Comparison of ENCODE assay signal across 8 mouse cellular contexts in genomic region chr6:112489910-112490559, GRCm38 (mm10). TPM values are rescaled to one million over a fixed set of nuclear protein-coding genes. Genes with fewer than 3 reads are reported as not detected.
DNase-seq lines count a peak whose midpoint lies in the region; ATAC-seq and TF ChIP-seq lines count a peak whose summit lies in the region.

Gene Oxtr (minus strand): TSS chr6:112489943.

- H3K27me3 ChIP-seq in cerebellum, adult 2 months (ENCODE audit: control insufficient read depth, insufficient read depth, low read length) = no peaks in the 10 kb centered on the region; the same call in 1 of the 2 replicates
- no peaks in the 10 kb centered on the region for H3K27me3 ChIP-seq in testis, adult 2 months (ENCODE audit: control insufficient read depth, insufficient read depth, low read length)
- peaks cover 51% of the 10 kb centered on the region for H3K27me3 ChIP-seq in liver, embryonic 13.5 days

- no peak for DNase-seq in cerebellum, adult 2 months
- DNase-seq in cerebellum, adult 18-20 months = no peak
- no peak for DNase-seq in testis, postnatal 14 days (ENCODE audit: low spot score)
- DNase-seq in liver, embryonic 13.5 days = no peak
- no peak for DNase-seq in urinary bladder, adult 18-20 months (ENCODE audit: low spot score in 2 of 2)
- DNase-seq in T-cell, adult 2 months (ENCODE audit: low spot score) = no peak
- no peak for DNase-seq in gastrocnemius, postnatal 10 days

- H3K4me3 ChIP-seq in cerebellum, adult 2 months (replicated peaks; ENCODE audit: insufficient read depth, low read depth, low read length) = peak within 1 kb of the TSS; percentile 33
- peak within 1 kb of the TSS; percentile 48 for H3K4me3 ChIP-seq in testis, adult 2 months (ENCODE audit: control insufficient read depth, low read depth, low read length)
- H3K4me3 ChIP-seq in liver, embryonic 13.5 days (replicated peaks) = peak within 1 kb of the TSS; percentile 34

- peak within 1 kb of the TSS; percentile 56 for H3K4me2 ChIP-seq in liver, embryonic 13.5 days

- 0 out of 2 replicates have a peak, but pooled peaks cover 3% of the 10 kb centered on the region for H3K4me1 ChIP-seq in cerebellum, adult 2 months (ENCODE audit: control insufficient read depth, insufficient read depth, low read length)
- H3K4me1 ChIP-seq in testis, adult 2 months (ENCODE audit: control insufficient read depth, insufficient read depth, low read length) = peaks cover 14% of the 10 kb centered on the region
- H3K4me1 ChIP-seq in liver, embryonic 13.5 days (replicated peaks) = no peaks in the 10 kb centered on the region; the same call in 1 of the 2 replicates

- no peak for TF ChIP-seq CTCF in cerebellum, adult 2 months (IDR thresholded peaks at IDR 0.05; ENCODE audit: borderline replicate concordance, insufficient read depth, low read depth, low read length)
- TF ChIP-seq CTCF in testis, adult 2 months (IDR thresholded peaks at IDR 0.05; ENCODE audit: control insufficient read depth, insufficient read depth, insufficient replicate concordance, low read depth, low read length) = no peak

- H3K9ac ChIP-seq in liver, embryonic 13.5 days = no peak within 1 kb of the TSS

- no peak within 1 kb of the TSS for H3K27ac ChIP-seq in cerebellum, adult 2 months (ENCODE audit: insufficient read depth, low read length)
- 0 out of 2 replicates have a peak within 1 kb of the TSS, but pooled peaks have one; percentile 37 for H3K27ac ChIP-seq in testis, adult 2 months (ENCODE audit: control insufficient read depth, insufficient read depth, low read depth, low read length)
- H3K27ac ChIP-seq in liver, embryonic 13.5 days = no peak within 1 kb of the TSS

- no peak for ATAC-seq in liver, embryonic 13.5 days (ENCODE audit: low read depth)

- no peak for TF ChIP-seq POLR2A in cerebellum, adult 2 months (IDR thresholded peaks at IDR 0.05; ENCODE audit: borderline replicate concordance, insufficient read depth, low read length)
- TF ChIP-seq POLR2A in testis, adult 2 months (IDR thresholded peaks at IDR 0.05; ENCODE audit: control insufficient read depth, low read depth, low read length) = no peak

- no peaks in the 10 kb centered on the region for H3K36me3 ChIP-seq in testis, adult 2 months (ENCODE audit: control insufficient read depth, insufficient read depth, low read length)
- no peaks in the 10 kb centered on the region for H3K36me3 ChIP-seq in liver, embryonic 13.5 days

- H3K9me3 ChIP-seq in liver, embryonic 13.5 days (replicated peaks) = no peaks in the 10 kb centered on the region

- WGBS in cerebellum, adult 2 months = 6% methylated on average over 24 of the region's 24 CpGs
- 7% methylated on average over 24 of the region's 24 CpGs for WGBS in liver, embryonic 13.5 days (ENCODE audit: insufficient replicate concordance)

RNA-seq across cellular contexts. Expression of gene Oxtr, which starts in this region (rescaled TPM):
- polyA plus RNA-seq in cerebellum, adult 2 months (2012; rRNA removed) = 0.81 and 0.88 TPM in 2 replicates
- polyA plus RNA-seq in testis, adult 2 months (2012; rRNA removed) = 2.5 and 2.6 TPM in 2 replicates
- polyA plus RNA-seq in liver, embryonic 13.5 days (2015; fragmentation: Nextera tagmentation; extraction: Ambion mirVana) = not detected in 2 replicates
- total RNA-seq in gastrocnemius, postnatal 10 days (2021) = under 1 TPM; 0.23 to 0.34 TPM
